Mouse (Mus musculus): ENCODE results near the gene Lin7a. TPM values are rescaled to one million over a fixed set of nuclear protein-coding genes. Genes with fewer than 3 reads are reported as not detected.
"Not testable (repeated sequence)": the region's sequence is repeated elsewhere in the genome, so short reads cannot be mapped to it uniquely, and the experiment has no call there.

Lin7a gene
- polyA plus RNA-seq, 1 experiment from 2014 or later: 16.8 TPM

DNA sequence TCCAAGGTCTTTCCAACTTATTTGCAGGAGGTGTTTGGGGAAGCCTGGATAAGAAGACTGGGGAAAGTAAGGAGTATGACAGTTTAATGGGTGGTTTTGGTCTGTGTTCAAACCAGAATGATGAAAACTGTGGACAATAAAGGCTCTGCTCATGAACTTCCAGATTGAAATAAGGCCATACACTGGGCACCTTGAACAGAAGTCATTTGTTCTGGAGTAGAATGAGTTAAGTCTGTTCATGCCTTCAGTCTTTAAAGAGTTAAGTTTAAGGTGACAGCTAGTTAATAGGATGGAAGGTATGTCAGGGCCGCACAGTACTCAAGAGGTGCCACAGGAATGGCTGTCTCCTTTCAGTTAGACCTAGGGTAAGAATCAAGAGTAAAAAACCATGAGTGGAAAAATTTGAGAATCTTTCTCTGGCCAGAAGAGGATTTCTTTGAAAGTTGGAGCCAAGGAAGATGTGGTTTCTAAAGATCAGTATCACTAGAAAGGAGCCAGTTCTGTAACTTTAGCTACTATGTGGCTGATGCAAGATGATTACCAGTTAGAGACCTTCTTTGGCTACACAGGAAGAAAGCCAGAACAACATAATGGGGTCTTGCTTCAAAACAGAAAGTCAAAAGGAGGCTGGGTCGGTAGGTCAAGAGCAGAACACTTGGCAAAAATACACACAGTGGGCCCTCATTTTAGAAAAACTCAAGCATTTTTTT, 33.2 kb upstream of the Lin7a start:
- no peaks in the 10 kb centered on the region for H3K4me1 ChIP-seq
- H3K9ac ChIP-seq (replicated peaks): no peak overlapping the region
- H3K36me3 ChIP-seq: no peaks in the 10 kb centered on the region
- no peak overlapping the region for H3K4me3 ChIP-seq
- 75% methylated on average over 2 of the region's 2 CpGs for WGBS
- H3K4me2 ChIP-seq (replicated peaks): no peak overlapping the region
- H3K27ac ChIP-seq (replicated peaks): no peak overlapping the region
- ATAC-seq (replicated peaks): no peak
- no peaks in the 10 kb centered on the region for H3K27me3 ChIP-seq
- no peaks in the 10 kb centered on the region for H3K9me3 ChIP-seq

DNA sequence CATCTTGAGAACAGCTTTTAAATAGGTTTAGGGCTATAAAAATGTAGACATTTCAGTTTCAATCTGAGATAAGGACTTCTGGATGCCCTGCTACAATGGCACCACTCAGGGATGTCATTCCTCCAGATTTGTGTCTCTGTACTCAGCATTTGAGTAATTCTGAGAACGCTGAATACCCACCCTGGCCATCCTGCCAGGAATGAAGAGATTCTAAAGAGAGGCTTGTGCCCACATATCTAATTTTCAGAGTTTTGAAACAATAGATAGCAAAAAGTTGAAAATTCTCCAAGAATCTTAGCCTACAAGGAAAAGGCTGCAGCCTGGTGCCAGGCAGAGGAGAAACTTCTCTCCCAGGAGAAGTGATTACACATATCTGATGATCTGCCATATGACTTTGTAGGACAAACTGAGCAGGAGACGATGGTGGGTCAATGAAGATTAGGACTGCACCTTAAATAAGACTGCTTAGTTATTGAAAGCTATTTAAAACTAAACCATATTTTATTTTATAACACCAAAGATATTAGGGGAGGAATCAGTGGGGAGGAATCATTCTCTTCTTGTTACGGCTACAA, 32.5 kb upstream of the Lin7a start:
- H3K4me2 ChIP-seq (replicated peaks): no peak overlapping the region
- WGBS: 83% methylated on average over 3 of the region's 3 CpGs
- no peaks in the 10 kb centered on the region for H3K4me1 ChIP-seq
- H3K27me3 ChIP-seq: no peaks in the 10 kb centered on the region
- no peak for ATAC-seq (replicated peaks)
- H3K36me3 ChIP-seq: no peaks in the 10 kb centered on the region
- no peak overlapping the region for H3K9ac ChIP-seq (replicated peaks)
- H3K4me3 ChIP-seq: no peak overlapping the region
- no peaks in the 10 kb centered on the region for H3K9me3 ChIP-seq
- H3K27ac ChIP-seq (replicated peaks): no peak overlapping the region

DNA sequence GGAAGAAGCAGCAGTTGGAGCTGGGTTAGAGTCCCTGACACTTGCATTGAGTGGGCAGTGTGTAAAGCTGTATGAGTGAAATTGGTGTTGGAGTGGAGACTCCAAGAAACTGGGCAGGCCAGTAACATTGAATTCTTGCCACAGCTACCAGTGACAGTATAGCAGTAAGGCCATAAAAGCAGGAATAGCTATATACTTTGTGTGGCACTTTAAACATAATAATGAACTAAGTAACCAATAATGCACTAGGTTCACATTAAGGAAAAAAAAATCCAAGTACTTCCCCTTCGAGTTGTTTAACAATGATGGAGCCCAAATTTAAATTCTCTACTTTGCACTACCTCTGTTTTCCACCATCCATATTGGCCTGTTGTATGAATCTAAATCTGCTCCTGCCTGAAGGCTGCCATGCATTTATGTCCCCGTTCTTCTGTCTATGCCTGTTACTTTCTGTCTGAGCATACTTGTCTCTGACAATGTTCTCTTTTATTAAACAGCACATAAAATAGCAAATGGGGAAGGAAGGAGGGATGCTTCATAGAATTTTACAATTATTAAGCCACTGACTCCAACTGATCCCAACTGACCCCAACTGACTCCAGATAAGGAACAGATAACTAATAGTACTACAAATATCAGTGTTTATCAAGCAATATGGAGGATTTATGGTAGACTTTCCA, 31.7 kb upstream of the Lin7a start:
- H3K36me3 ChIP-seq: no peaks in the 10 kb centered on the region
- ATAC-seq (replicated peaks): no peak
- no peaks in the 10 kb centered on the region for H3K9me3 ChIP-seq
- H3K4me1 ChIP-seq: no peaks in the 10 kb centered on the region
- H3K4me2 ChIP-seq (replicated peaks): no peak overlapping the region
- no peaks in the 10 kb centered on the region for H3K27me3 ChIP-seq
- H3K9ac ChIP-seq (replicated peaks): no peak overlapping the region
- no peak overlapping the region for H3K4me3 ChIP-seq
- 87% methylated on average over 2 of the region's 2 CpGs for WGBS
- no peak overlapping the region for H3K27ac ChIP-seq (replicated peaks)

DNA sequence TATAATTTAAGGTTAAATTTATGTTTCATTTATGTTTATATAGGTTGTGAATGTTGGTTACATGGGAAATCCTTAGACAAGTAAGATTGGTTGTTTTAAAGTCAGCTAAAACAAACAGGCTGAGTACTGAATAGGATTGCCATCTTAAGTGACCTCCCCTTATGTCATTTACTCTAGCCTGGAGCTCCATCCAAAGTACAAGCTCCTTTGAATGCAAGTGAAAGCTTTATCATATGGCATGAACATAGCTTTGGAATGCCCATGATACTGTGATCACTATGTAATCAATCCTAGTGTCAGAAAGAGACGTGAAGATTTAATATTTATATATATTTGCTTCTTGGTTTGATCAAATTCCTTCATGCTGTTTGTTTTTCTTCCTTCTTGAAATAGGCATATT, 31.0 kb upstream of the Lin7a start:
- no peak overlapping the region for H3K27ac ChIP-seq (replicated peaks)
- 90% methylated on average over 1 of the region's 1 CpGs for WGBS
- no peak overlapping the region for H3K9ac ChIP-seq (replicated peaks)
- ATAC-seq (replicated peaks): no peak
- H3K4me3 ChIP-seq: no peak overlapping the region
- H3K36me3 ChIP-seq: no peaks in the 10 kb centered on the region
- no peaks in the 10 kb centered on the region for H3K4me1 ChIP-seq
- no peak overlapping the region for H3K4me2 ChIP-seq (replicated peaks)
- no peaks in the 10 kb centered on the region for H3K9me3 ChIP-seq
- no peaks in the 10 kb centered on the region for H3K27me3 ChIP-seq

DNA sequence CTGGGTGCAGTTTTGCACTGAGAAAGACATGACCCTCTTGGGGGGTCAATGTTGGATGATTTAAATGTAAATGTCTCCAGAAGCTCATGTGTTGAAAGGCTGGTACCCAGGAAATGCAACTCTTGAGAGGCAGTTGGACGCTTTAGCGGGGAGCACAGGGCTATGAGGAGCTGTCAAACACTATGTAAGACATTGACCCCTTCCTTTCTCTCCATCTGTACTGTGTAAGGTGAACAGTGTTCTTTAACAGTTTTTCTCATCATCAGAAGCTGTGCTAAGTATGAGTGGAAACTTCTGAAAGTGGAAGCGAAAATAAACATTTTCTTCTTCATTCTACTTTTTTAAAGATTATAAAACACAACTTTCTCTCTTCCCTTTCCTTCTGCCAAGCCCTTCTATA, 30.5 kb upstream of the Lin7a start:
- Histone ChIP-seq H3K36me3 (no peaks in the 10 kb centered on the region), H3K9me3 (no peaks in the 10 kb centered on the region), H3K4me2 (replicated peaks) (no peak overlapping the region), H3K9ac (replicated peaks) (no peak overlapping the region), H3K27me3 (no peaks in the 10 kb centered on the region), H3K4me1 (no peaks in the 10 kb centered on the region), H3K27ac (replicated peaks) (no peak overlapping the region), H3K4me3 (no peak overlapping the region)
- ATAC-seq (replicated peaks): no peak
- WGBS: 93% methylated on average over 3 of the region's 3 CpGs

DNA sequence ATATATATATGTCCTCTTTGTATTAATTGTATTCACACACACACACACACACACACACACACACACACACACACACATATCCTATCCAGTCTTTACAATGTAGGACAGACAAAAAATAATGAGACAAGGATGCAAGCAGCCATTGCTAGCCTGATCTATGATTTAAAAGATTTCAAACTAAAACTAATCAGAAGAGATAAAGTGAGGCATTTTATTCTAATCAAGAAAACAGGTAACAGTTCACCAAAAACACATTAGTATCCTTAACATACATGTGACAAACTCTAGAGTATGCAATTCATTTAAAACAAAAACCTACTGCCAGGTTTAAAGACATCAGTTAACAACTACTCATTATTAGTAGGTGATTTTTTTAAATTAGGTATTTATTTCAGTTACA, 30.1 kb upstream of the Lin7a start:
- no peak for ATAC-seq (replicated peaks)

DNA sequence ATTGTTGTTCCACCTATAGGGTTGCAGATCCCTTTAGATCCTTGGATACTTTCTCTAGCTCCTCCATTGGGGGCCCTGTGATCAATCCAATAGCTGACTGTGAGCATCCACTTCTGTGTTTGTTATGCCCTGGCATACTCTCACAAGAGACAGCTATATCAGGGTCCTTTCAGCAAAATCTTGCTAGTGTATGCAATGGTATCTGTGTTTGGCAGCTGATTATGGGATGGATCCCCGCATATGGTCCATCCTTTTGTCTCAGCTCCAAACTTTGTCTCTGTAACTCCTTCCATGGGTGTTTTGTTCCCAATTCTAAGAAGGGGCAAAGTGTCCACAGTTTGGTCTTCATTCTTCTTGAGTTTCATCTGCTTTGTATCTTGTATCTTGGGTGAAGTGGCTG, 29.5 kb upstream of the Lin7a start:
- not testable (repeated sequence) for H3K27me3 ChIP-seq; H3K4me2 ChIP-seq (replicated peaks); H3K4me1 ChIP-seq; H3K4me3 ChIP-seq; ATAC-seq (replicated peaks); H3K36me3 ChIP-seq; H3K9ac ChIP-seq (replicated peaks); H3K27ac ChIP-seq (replicated peaks); H3K9me3 ChIP-seq
- WGBS: 91% methylated on average over 1 of the region's 1 CpGs

More for the DNA sequence above, 30.1 kb upstream of the Lin7a start:
- H3K36me3 ChIP-seq: no peaks in the 10 kb centered on the region
- no peaks in the 10 kb centered on the region for H3K9me3 ChIP-seq
- no peaks in the 10 kb centered on the region for H3K27me3 ChIP-seq
- H3K9ac ChIP-seq (replicated peaks): no peak overlapping the region
- no peak overlapping the region for H3K4me2 ChIP-seq (replicated peaks)
- no peak overlapping the region for H3K27ac ChIP-seq (replicated peaks)
- no peaks in the 10 kb centered on the region for H3K4me1 ChIP-seq
- H3K4me3 ChIP-seq: no peak overlapping the region

- no peak overlapping the region for H3K9ac ChIP-seq (replicated peaks)
- no peak overlapping the region for H3K4me2 ChIP-seq (replicated peaks)
- no peaks in the 10 kb centered on the region for H3K4me1 ChIP-seq
- no peaks in the 10 kb centered on the region for H3K9me3 ChIP-seq
- H3K4me3 ChIP-seq: no peak overlapping the region
- ATAC-seq (replicated peaks): no peak
- 71% methylated on average over 1 of the region's 1 CpGs for WGBS
- no peaks in the 10 kb centered on the region for H3K27me3 ChIP-seq
- H3K36me3 ChIP-seq: no peaks in the 10 kb centered on the region
- H3K27ac ChIP-seq (replicated peaks): no peak overlapping the region
Measured at GRCm38 (mm10) chr10:107242696-107243400, 28.6 kb upstream of the Lin7a start.

DNA sequence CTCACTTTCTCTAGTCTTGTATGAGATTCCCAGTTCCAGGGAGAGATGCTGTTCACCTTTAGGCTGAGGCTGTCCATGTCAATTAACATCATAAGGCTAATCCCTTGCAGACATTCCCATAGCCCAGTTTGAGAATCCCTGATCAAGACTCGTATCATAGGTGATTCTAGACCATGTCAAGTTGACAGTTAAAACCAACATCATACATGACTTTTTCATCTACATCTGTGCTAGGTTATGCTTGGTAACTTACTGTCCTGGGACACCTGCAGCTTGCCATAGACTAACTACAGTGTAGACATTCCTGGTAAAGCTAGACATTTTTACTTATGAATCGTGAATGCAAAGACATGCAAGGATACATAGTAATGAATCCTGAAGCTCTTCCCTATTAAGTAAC, 27.3 kb upstream of the Lin7a start:
- H3K4me3 ChIP-seq: no peak overlapping the region
- H3K27ac ChIP-seq (replicated peaks): no peak overlapping the region
- H3K9ac ChIP-seq (replicated peaks): no peak overlapping the region
- no peaks in the 10 kb centered on the region for H3K4me1 ChIP-seq
- H3K4me2 ChIP-seq (replicated peaks): no peak overlapping the region
- no peaks in the 10 kb centered on the region for H3K9me3 ChIP-seq
- no peak for ATAC-seq (replicated peaks)
- H3K36me3 ChIP-seq: no peaks in the 10 kb centered on the region
- no peaks in the 10 kb centered on the region for H3K27me3 ChIP-seq
- WGBS: 83% methylated on average over 2 of the region's 2 CpGs

DNA sequence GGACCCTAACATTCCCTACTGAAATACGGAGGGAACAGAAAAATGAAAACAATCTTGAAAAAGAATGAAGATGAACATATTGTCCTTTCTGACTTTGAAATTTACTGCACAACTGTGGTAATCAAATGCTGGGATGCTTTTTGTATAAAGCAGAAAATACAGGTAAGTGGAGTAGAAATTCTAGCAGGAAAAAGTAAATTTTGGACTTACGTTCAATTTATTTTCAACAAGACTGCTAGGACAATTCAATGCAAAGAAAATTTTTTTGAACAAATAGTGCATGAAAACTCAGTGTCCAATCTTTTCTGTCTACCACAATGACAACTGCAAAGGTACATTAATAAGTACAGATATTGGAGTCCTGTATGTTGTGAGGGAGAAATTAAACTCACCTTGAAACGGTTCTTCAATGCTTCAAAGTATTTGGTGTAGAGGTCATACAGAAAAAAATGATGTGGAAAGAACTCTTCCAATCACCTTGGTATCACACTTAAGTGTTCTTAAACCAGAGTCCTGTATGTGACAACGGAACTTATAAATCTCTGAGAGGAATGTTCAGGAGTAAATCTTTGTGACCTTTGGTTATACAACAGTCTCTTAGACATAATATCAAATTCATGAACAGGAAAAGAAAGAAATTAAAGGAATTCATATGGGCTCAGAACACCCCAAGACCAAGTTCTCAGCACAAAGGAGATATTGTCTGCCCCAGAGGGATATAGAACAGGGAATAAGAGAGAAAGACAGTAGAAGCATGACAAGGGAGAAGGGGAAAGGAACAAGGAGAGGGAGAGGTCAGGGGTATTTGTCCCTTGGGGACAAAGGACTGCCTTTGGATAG, 26.6 kb upstream of the Lin7a start:
- H3K9me3 ChIP-seq: no peaks in the 10 kb centered on the region
- H3K36me3 ChIP-seq: no peaks in the 10 kb centered on the region
- no peak overlapping the region for H3K4me3 ChIP-seq
- no peak overlapping the region for H3K9ac ChIP-seq (replicated peaks)
- WGBS: 91% methylated on average over 4 of the region's 4 CpGs
- H3K4me1 ChIP-seq: no peaks in the 10 kb centered on the region
- no peak overlapping the region for H3K4me2 ChIP-seq (replicated peaks)
- H3K27me3 ChIP-seq: no peaks in the 10 kb centered on the region
- no peak overlapping the region for H3K27ac ChIP-seq (replicated peaks)
- no peak for ATAC-seq (replicated peaks)

DNA sequence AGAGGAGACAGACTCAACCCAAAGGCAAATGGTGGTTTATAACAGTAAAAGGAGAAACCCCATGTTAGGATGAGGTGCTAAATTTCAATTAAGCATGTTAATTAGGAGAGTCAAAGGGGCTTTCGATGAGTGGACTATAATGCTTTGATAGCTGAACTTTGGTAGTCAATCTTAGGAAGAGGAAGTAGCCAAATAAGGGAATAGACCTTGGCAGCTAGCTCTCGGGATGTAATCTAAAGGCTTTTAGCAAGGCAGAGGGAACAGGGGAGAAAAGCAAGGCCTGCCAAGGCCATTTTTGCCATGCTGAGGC, 26.0 kb upstream of the Lin7a start:
- Histone ChIP-seq H3K27me3 (no peaks in the 10 kb centered on the region), H3K4me3 (no peak overlapping the region), H3K36me3 (no peaks in the 10 kb centered on the region), H3K9me3 (no peaks in the 10 kb centered on the region), H3K4me1 (no peaks in the 10 kb centered on the region), H3K4me2 (replicated peaks) (no peak overlapping the region), H3K9ac (replicated peaks) (no peak overlapping the region), H3K27ac (replicated peaks) (no peak overlapping the region)
- ATAC-seq (replicated peaks): no peak
- WGBS: 59% methylated on average over 2 of the region's 2 CpGs

GRCm38 (mm10) chr10:107245961-107246460, 25.5 kb upstream of the Lin7a start:
- no peak overlapping the region for H3K27ac ChIP-seq (replicated peaks)
- ATAC-seq (replicated peaks): no peak
- WGBS: 89% methylated on average over 2 of the region's 2 CpGs
- no peaks in the 10 kb centered on the region for H3K36me3 ChIP-seq
- H3K9ac ChIP-seq (replicated peaks): no peak overlapping the region
- no peaks in the 10 kb centered on the region for H3K9me3 ChIP-seq
- no peak overlapping the region for H3K4me2 ChIP-seq (replicated peaks)
- H3K27me3 ChIP-seq: no peaks in the 10 kb centered on the region
- no peak overlapping the region for H3K4me3 ChIP-seq
- H3K4me1 ChIP-seq: no peaks in the 10 kb centered on the region

All from forebrain, embryonic 15.5 days (tissue).